Mouse (Mus musculus): ENCODE data around the gene Steap1.

The Steap1 gene

DNA sequence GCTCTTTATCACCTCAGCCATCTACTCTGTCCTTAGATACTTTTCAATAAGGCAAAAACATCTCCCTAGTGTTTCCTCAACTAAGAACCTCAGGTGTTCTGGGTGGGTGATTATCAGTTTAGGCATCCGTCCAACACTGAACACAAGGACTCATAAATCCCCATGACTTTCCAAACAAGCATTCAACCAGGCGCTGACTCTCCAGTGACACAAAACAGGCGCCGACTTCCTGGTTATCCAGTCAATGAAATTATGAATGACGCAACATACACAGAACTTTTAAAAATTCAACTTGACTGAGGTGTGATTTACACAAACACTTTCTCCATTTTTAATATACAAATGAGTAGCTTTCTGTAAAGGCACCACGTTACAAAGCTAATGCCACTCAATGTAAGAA, 60.9 kb downstream of the Steap1 start:
- no peak for DNase-seq (ENCODE audit: low read depth, low spot score)

DNA sequence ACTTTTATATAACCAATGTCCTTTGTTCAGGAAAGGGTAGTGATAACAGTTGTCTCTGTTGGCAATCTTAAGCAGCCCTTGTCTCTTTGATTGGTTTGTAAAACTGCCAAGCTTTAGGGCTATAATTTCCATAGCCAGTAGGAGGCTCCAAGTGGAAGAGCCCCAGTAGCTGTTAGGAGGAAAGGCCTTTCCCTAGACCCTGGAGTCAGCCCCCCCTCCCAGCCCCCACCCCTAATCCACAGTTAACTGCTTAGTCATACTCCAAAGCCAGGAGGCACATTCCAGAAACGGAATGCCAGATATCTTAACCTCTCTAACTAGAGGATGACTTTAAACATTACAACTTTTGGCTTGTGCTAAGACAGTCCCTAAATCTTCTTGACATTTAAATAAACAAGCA, 62.2 kb downstream of the Steap1 start:
- no peak for DNase-seq (ENCODE audit: low read depth, low spot score)

Data from CD4-positive helper T cell, adult 2 months (primary cell).